ENCODE assay signal across 8 mouse cellular contexts in genomic region chr2:28641435-28641941, GRCm38 (mm10). TPM values are rescaled to one million over a fixed set of nuclear protein-coding genes. Genes with fewer than 3 reads are reported as not detected.
DNase-seq lines count a peak whose midpoint lies in the region; ATAC-seq lines count a peak whose summit lies in the region.

No protein-coding gene starts in this region.

- under 1% methylated on average over 40 of the region's 43 CpGs for WGBS in heart, embryonic 13.5 days
- under 1% methylated on average over 41 of the region's 43 CpGs for WGBS in embryonic facial prominence, embryonic 12.5 days
- under 1% methylated on average over 38 of the region's 43 CpGs for WGBS in kidney, embryonic 14.5 days
- under 1% methylated on average over 43 of the region's 43 CpGs for WGBS in midbrain, embryonic 10.5 days

- peak overlapping the region; percentile 91 for H3K4me2 ChIP-seq in heart, embryonic 13.5 days
- peak overlapping the region; percentile 84 for H3K4me2 ChIP-seq in embryonic facial prominence, embryonic 12.5 days (replicated peaks)
- peak overlapping the region; percentile 82 for H3K4me2 ChIP-seq in kidney, embryonic 14.5 days (replicated peaks; ENCODE audit: low read depth, low read length)

- H3K4me3 ChIP-seq in heart, embryonic 13.5 days = peak overlapping the region; percentile 99
- H3K4me3 ChIP-seq in embryonic facial prominence, embryonic 12.5 days = peak overlapping the region; percentile 100
- H3K4me3 ChIP-seq in kidney, embryonic 14.5 days (ENCODE audit: low read length) = peak overlapping the region; percentile 92
- H3K4me3 ChIP-seq in midbrain, embryonic 10.5 days = peak overlapping the region; percentile 100

- H3K27ac ChIP-seq in heart, embryonic 13.5 days (replicated peaks) = peak overlapping the region; percentile 91
- H3K27ac ChIP-seq in embryonic facial prominence, embryonic 12.5 days = peak overlapping the region; percentile 93
- H3K27ac ChIP-seq in kidney, embryonic 14.5 days (ENCODE audit: low read depth, low read length) = peak overlapping the region; percentile 85
- peak overlapping the region; percentile 97 for H3K27ac ChIP-seq in midbrain, embryonic 10.5 days (replicated peaks)

- H3K9ac ChIP-seq in heart, embryonic 13.5 days = peak overlapping the region; percentile 97
- H3K9ac ChIP-seq in embryonic facial prominence, embryonic 12.5 days = peak overlapping the region; percentile 97
- H3K9ac ChIP-seq in kidney, embryonic 14.5 days (ENCODE audit: low read depth, low read length) = peak overlapping the region; percentile 88

- H3K27me3 ChIP-seq in heart, embryonic 13.5 days (replicated peaks) = 0 out of 2 replicates have a peak, but pooled peaks cover 3% of the 10 kb centered on the region
- no peaks in the 10 kb centered on the region for H3K27me3 ChIP-seq in embryonic facial prominence, embryonic 12.5 days
- H3K27me3 ChIP-seq in kidney, embryonic 14.5 days (ENCODE audit: control insufficient read depth, insufficient read depth, low read length) = no peaks in the 10 kb centered on the region; the same call in 1 of the 2 replicates
- no peaks in the 10 kb centered on the region for H3K27me3 ChIP-seq in midbrain, embryonic 10.5 days (ENCODE audit: low read depth, poor library complexity, severe bottlenecking)

- H3K36me3 ChIP-seq in heart, embryonic 13.5 days = no peaks in the 10 kb centered on the region
- no peaks in the 10 kb centered on the region for H3K36me3 ChIP-seq in embryonic facial prominence, embryonic 12.5 days
- no peaks in the 10 kb centered on the region for H3K36me3 ChIP-seq in kidney, embryonic 14.5 days (ENCODE audit: control insufficient read depth, insufficient read depth, low read length)
- H3K36me3 ChIP-seq in midbrain, embryonic 10.5 days = no peaks in the 10 kb centered on the region

- no peak for DNase-seq in heart, postnatal 25 days (ENCODE audit: low spot score)
- peak; percentile 36 for DNase-seq in ES-CJ7 (ENCODE audit: low read depth, low spot score)
- DNase-seq in midbrain, embryonic 10.5 days (ENCODE audit: low spot score) = no peak
- DNase-seq in yolk sac, embryonic 10.5 days (ENCODE audit: low spot score) = peak; percentile 53
- DNase-seq in thymus, postnatal 14 days = no peak

- intact Hi-C loops in heart, postnatal 25 days (cut with DNase I) = loop anchor here (5.0 kb wide), 1 partner anchor 201 kb away; the partner anchor contains the start of genes Ddx31 and Gtf3c4

- no peaks in the 10 kb centered on the region for H3K9me3 ChIP-seq in heart, embryonic 13.5 days
- H3K9me3 ChIP-seq in embryonic facial prominence, embryonic 12.5 days = no peaks in the 10 kb centered on the region
- no peaks in the 10 kb centered on the region for H3K9me3 ChIP-seq in kidney, embryonic 14.5 days (ENCODE audit: control insufficient read depth, low read length)
- H3K9me3 ChIP-seq in midbrain, embryonic 10.5 days (replicated peaks) = no peaks in the 10 kb centered on the region

- peaks cover 39% of the 10 kb centered on the region for H3K4me1 ChIP-seq in heart, embryonic 13.5 days
- H3K4me1 ChIP-seq in embryonic facial prominence, embryonic 12.5 days = peaks cover 30% of the 10 kb centered on the region; the same call in 1 of the 2 replicates
- H3K4me1 ChIP-seq in kidney, embryonic 14.5 days (ENCODE audit: control insufficient read depth, insufficient read depth, low read length) = peaks cover 11% of the 10 kb centered on the region
- peaks cover 46% of the 10 kb centered on the region for H3K4me1 ChIP-seq in midbrain, embryonic 10.5 days

- peak; percentile 61 for ATAC-seq in heart, embryonic 13.5 days (ENCODE audit: extremely low read depth, insufficient number of reproducible peaks, low FRiP score, low TSS enrichment)
- peak; percentile 65 for ATAC-seq in embryonic facial prominence, embryonic 12.5 days (ENCODE audit: insufficient number of reproducible peaks, insufficient read depth, low FRiP score, low TSS enrichment)
- ATAC-seq in kidney, embryonic 14.5 days (ENCODE audit: low FRiP score, low TSS enrichment) = peak; percentile 74

RNA-seq across cellular contexts. Expression of gene Tsc1, which starts 0.5 kb away (rescaled TPM):
- 16.2 and 16.4 TPM in 2 replicates for polyA plus RNA-seq in heart, embryonic 13.5 days (2015; fragmentation: Nextera tagmentation; extraction: Ambion mirVana)
- total RNA-seq in heart, postnatal 25 days (2021) = 10 to 100 TPM; 23.5 to 24.7 TPM
- 25.3 and 26.4 TPM in 2 replicates for polyA plus RNA-seq in embryonic facial prominence, embryonic 12.5 days (2016; fragmentation: Nextera tagmentation; extraction: Ambion mirVana)
- polyA plus RNA-seq in kidney, embryonic 14.5 days (2014; fragmentation: Nextera tagmentation; extraction: Ambion mirVana) = 14.8 and 22.2 TPM in 2 replicates
- 21.7 and 25.7 TPM in 2 replicates for polyA plus RNA-seq in midbrain, embryonic 10.5 days (2016; fragmentation: Nextera tagmentation; extraction: Ambion mirVana)

RNA-seq across cellular contexts. Expression of gene Gfi1b, which starts 19.7 kb away (rescaled TPM):
- 2.8 and 4.7 TPM in 2 replicates for polyA plus RNA-seq in heart, embryonic 13.5 days (2015; fragmentation: Nextera tagmentation; extraction: Ambion mirVana)
- total RNA-seq in heart, postnatal 25 days (2021) = not detected
- polyA plus RNA-seq in embryonic facial prominence, embryonic 12.5 days (2016; fragmentation: Nextera tagmentation; extraction: Ambion mirVana) = 0.97 and 1.0 TPM in 2 replicates
- 0.45 and 0.49 TPM in 2 replicates for polyA plus RNA-seq in kidney, embryonic 14.5 days (2014; fragmentation: Nextera tagmentation; extraction: Ambion mirVana)
- polyA plus RNA-seq in midbrain, embryonic 10.5 days (2016; fragmentation: Nextera tagmentation; extraction: Ambion mirVana) = 4.3 and 4.5 TPM in 2 replicates

RNA-seq across cellular contexts. Expression of gene Gtf3c5, which starts 57.9 kb away (rescaled TPM):
- 29.8 and 30.9 TPM in 2 replicates for polyA plus RNA-seq in heart, embryonic 13.5 days (2015; fragmentation: Nextera tagmentation; extraction: Ambion mirVana)
- total RNA-seq in heart, postnatal 25 days (2021) = 10 to 100 TPM; 11.5 to 11.6 TPM
- polyA plus RNA-seq in embryonic facial prominence, embryonic 12.5 days (2016; fragmentation: Nextera tagmentation; extraction: Ambion mirVana) = 52.4 and 53.6 TPM in 2 replicates
- 31.1 and 35.8 TPM in 2 replicates for polyA plus RNA-seq in kidney, embryonic 14.5 days (2014; fragmentation: Nextera tagmentation; extraction: Ambion mirVana)
- polyA plus RNA-seq in midbrain, embryonic 10.5 days (2016; fragmentation: Nextera tagmentation; extraction: Ambion mirVana) = 58.1 and 61.3 TPM in 2 replicates

RNA-seq across cellular contexts. Expression of gene Spaca9, which starts 58.0 kb away (rescaled TPM):
- polyA plus RNA-seq in heart, embryonic 13.5 days (2015; fragmentation: Nextera tagmentation; extraction: Ambion mirVana) = 0.59 and 1.2 TPM in 2 replicates
- under 1 TPM in 1 of 2 experiments, not detected in 1; 0.52 TPM for total RNA-seq in heart, postnatal 25 days (2021)
- polyA plus RNA-seq in embryonic facial prominence, embryonic 12.5 days (2016; fragmentation: Nextera tagmentation; extraction: Ambion mirVana) = 0.57 and 1.0 TPM in 2 replicates
- polyA plus RNA-seq in kidney, embryonic 14.5 days (2014; fragmentation: Nextera tagmentation; extraction: Ambion mirVana) = 4.0 and 4.9 TPM in 2 replicates
- polyA plus RNA-seq in midbrain, embryonic 10.5 days (2016; fragmentation: Nextera tagmentation; extraction: Ambion mirVana) = 1.7 and 3.2 TPM in 2 replicates

RNA-seq across cellular contexts. Expression of gene Ak8, which starts 58.5 kb away (rescaled TPM):
- 0.37 and 0.90 TPM in 2 replicates for polyA plus RNA-seq in heart, embryonic 13.5 days (2015; fragmentation: Nextera tagmentation; extraction: Ambion mirVana)
- total RNA-seq in heart, postnatal 25 days (2021) = not detected
- polyA plus RNA-seq in embryonic facial prominence, embryonic 12.5 days (2016; fragmentation: Nextera tagmentation; extraction: Ambion mirVana) = 0.80 and 0.97 TPM in 2 replicates
- 0.84 and 0.97 TPM in 2 replicates for polyA plus RNA-seq in kidney, embryonic 14.5 days (2014; fragmentation: Nextera tagmentation; extraction: Ambion mirVana)
- polyA plus RNA-seq in midbrain, embryonic 10.5 days (2016; fragmentation: Nextera tagmentation; extraction: Ambion mirVana) = 0.61 and 0.72 TPM in 2 replicates

Comparison
In these comparisons a context has a peak if more than half of its experiments do, and no peak if none do; other contexts are left out.
1. DNase-seq: peak in ES-CJ7 (single experiment) and yolk sac, embryonic 10.5 days (single experiment); none in heart, postnatal 25 days (single experiment), midbrain, embryonic 10.5 days (single experiment) and thymus, postnatal 14 days (single experiment).
2. Peak in every context shown above with its lines, with median percentiles within 50 percentile points of each other: ATAC-seq, H3K27ac ChIP-seq, H3K4me2 ChIP-seq, H3K4me3 ChIP-seq and H3K9ac ChIP-seq.